Mouse (Mus musculus) mammary gland, adult 2 months (tissue): ENCODE results near the gene Hipk4. TPM values are rescaled to one million over a fixed set of nuclear protein-coding genes. Genes with fewer than 3 reads are reported as not detected.

ENCODE experiments used
- polyA plus RNA-seq: library from polyadenylated mRNA; depleted of rRNA; stranded (reverse); fragments of >200 nt; gene quantifications from 2 replicates; pipeline ENCODE4 v1.2.3, GENCODE M21; 2012; ENCODE audit warnings: low replicate concordance; rRNA removed

Gene Hipk4
- 0.87 and 0.96 TPM in 2 replicates for polyA plus RNA-seq

DNA sequence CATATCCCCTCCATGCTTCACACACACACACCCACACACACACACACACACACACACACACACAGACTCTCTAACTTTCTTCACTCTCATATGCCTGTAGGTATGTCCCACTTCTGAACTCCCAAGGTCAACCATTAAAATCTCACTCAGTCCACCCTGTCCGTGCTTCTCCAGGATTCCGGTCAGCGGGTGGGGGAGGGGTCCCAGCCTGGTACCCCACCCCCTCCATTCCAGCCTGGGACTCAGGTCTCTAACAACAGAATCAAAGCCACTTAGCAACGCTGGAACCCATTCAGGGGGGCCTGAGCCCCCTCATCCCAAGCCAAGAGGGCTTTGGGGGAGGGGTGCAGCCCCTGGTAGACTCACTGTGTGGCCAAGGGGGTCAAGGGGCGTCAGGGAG is at the start of gene Hipk4:
Gene Hipk4, plus strand, starts transcription at position 301 of the 400 bp plus-strand sequence.

DNA sequence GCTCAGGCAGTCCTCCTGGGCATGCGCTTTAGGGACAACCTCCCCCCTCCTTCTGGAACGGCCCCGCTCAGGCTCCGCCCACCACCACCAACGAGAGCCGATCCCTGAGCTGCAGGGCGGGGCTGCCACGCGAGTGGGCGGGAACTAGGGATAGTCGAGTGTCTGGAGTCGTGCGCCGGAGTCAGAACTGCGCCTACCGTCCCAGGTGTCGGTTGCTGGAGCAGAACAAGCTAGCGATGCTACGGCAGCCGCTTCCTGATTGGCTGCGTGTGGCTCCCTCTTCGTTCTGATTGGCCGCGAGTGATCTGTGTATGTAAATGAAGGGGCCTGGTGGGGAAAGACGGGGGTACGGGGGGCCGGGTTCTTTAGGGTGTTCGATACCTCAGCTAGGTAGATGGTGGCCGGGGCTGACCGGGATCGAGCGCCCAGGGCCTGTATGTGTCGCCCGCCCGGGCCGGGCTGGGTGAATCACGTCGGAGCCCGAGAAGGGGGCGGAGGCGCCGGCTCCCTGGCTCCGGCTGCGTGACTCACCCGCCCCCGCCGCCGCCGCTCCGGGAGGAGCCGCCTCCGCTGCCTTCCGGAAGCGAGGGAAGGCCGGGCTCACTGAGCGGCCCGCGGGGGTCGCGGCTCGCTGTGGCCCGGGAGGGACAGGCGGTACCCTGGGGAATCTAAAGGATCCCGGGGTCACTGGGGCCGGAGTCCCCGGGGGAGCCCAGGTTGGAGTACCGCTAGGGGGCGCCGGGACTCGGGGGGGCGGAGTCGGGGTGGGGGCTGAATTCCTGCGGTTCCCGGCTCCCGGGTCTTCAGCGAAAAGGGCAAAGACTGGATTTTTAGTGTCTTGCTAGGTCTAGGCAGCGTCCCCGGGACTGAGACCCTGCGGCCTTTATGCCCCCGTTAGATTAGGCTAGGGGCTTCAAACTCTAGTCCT is 36.0 kb upstream of the Hipk4 start, which contains the start of gene Sertad1:
Gene Sertad1, plus strand, starts transcription at position 141 of the 928 bp plus-strand sequence.

DNA sequence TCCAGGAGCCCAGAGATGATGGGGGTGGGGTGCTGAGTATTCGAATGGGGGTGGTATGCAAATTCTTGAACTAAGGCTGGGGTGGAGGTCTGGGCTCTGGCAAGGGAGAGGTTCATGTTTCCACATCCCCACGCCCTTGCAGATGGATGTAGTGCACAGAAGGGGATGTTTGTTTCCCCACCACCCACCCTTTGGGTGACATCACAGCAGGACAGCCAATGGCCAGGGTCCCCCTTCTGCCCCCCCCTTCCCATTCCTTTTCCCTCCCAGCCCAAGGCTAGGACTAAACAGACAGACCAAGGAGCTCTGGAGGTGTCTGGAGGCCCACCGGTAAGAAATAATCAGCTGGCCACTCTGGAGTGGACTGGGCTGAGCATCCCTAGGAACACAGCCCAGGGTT is 24.0 kb upstream of the Hipk4 start, which contains the start of gene Prx:
Gene Prx, plus strand, starts transcription at position 289 of the 400 bp plus-strand sequence.

DNA sequence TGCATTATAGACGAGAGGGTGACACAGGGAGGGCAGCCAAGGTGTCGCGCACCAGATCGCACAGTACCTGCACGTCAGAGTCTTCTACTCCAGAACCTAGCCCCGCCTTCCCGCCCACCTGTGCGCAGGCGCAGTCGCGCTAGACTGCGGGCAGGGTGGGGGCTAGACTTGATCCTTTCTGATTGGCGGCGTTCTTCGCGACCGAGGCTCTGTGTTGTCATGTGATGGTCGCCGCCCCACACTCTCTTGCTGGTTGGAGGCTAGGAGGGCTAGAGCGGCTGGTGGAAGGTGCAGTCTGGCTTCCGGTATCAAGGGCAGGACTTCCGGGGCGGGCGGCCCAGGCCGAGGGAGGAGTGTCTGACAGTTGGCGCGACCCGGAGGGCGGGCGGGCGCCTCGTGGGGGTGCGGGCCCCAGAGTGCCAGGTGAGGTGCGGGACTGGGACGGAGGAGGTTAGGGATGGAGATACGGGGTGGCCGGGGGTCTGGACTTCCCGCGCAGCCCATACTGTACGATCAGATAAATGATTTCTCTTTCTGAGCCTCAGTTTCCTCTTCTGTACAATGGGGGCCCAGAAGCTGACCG is 30.0 kb downstream of the Hipk4 start, which contains the start of the genes Pld3 and 2310022A10Rik:
Gene Pld3, minus strand, starts transcription at position 288 of the 583 bp plus-strand sequence.
Gene 2310022A10Rik, plus strand, starts transcription at position 303 of the 583 bp plus-strand sequence.

Other genes with a start within 250 kb of the Hipk4 start
- 151 and 265 TPM in 2 replicates for gene Ltbp4, start 185.6 kb upstream of the Hipk4 start, polyA plus RNA-seq
- gene Shkbp1, start 167.2 kb upstream of the Hipk4 start, polyA plus RNA-seq, result 82.8 and 146 TPM in 2 replicates
- not detected in 2 replicates for gene Gm20479, start 165.8 kb upstream of the Hipk4 start, polyA plus RNA-seq
- 0.23 and 0.72 TPM in 2 replicates for gene Sptbn4, start 75.6 kb upstream of the Hipk4 start, polyA plus RNA-seq
- 112 and 190 TPM in 2 replicates for gene Blvrb, start 75.3 kb upstream of the Hipk4 start, polyA plus RNA-seq
- 14.9 and 18.0 TPM in 2 replicates for gene Sertad3, start 49.5 kb upstream of the Hipk4 start, polyA plus RNA-seq
- 32.7 and 59.9 TPM in 2 replicates for gene Sertad1, start 36.4 kb upstream of the Hipk4 start, polyA plus RNA-seq
- 7.0 and 8.2 TPM in 2 replicates for gene Prx, start 23.9 kb upstream of the Hipk4 start, polyA plus RNA-seq
- gene Pld3, start 30.0 kb downstream of the Hipk4 start, polyA plus RNA-seq, result 181 and 187 TPM in 2 replicates
- 28.5 and 46.1 TPM in 2 replicates for gene 2310022A10Rik, start 30.0 kb downstream of the Hipk4 start, polyA plus RNA-seq
- 167 and 222 TPM in 2 replicates for gene Akt2, start 68.3 kb downstream of the Hipk4 start, polyA plus RNA-seq
- not detected in 2 replicates for gene Ttc9b, start 130.6 kb downstream of the Hipk4 start, polyA plus RNA-seq
- gene Map3k10, start 151.3 kb downstream of the Hipk4 start, polyA plus RNA-seq, result 16.1 and 46.0 TPM in 2 replicates
- 0.25 and 0.27 TPM in 2 replicates for gene Zfp607b, start 166.1 kb downstream of the Hipk4 start, polyA plus RNA-seq
- gene Zfp60, start 208.1 kb downstream of the Hipk4 start, polyA plus RNA-seq, result 1.1 and 2.7 TPM in 2 replicates